Mouse (Mus musculus): ENCODE measurements around the gene Gpatch8.
"Not testable (repeated sequence)": the region's sequence is repeated elsewhere in the genome, so short reads cannot be mapped to it uniquely, and the experiment has no call there.

Gpatch8 gene

GRCm38 (mm10) chr11:102568756-102569377 is 12.7 kb upstream of the Gpatch8 start:
- no peak for DNase-seq

GRCm38 (mm10) chr11:102568191-102568590 is 12.0 kb upstream of the Gpatch8 start:
- no peak for DNase-seq

- DNase-seq, result no peak
Observed at GRCm38 (mm10) chr11:102567723-102568122, 11.5 kb upstream of the Gpatch8 start.

- no peak for DNase-seq
Observed at GRCm38 (mm10) chr11:102567157-102567556, 11.0 kb upstream of the Gpatch8 start.

GRCm38 (mm10) chr11:102566290-102566689 is 10.1 kb upstream of the Gpatch8 start:
- no peak for DNase-seq

- no peak for DNase-seq
Observed at GRCm38 (mm10) chr11:102565741-102566140, 9.5 kb upstream of the Gpatch8 start.

- not testable (repeated sequence) for DNase-seq
Observed at GRCm38 (mm10) chr11:102564952-102565671, 8.9 kb upstream of the Gpatch8 start.

GRCm38 (mm10) chr11:102558704-102559103 is 2.5 kb upstream of the Gpatch8 start:
- no peak for DNase-seq

- no peak for DNase-seq
Observed at GRCm38 (mm10) chr11:102557386-102557785, 1.2 kb upstream of the Gpatch8 start.

GRCm38 (mm10) chr11:102556716-102557074 is 503 bp upstream of the Gpatch8 start:
- no peak for DNase-seq

GRCm38 (mm10) chr11:102555400-102556030 is 677 bp downstream of the Gpatch8 start:
- DNase-seq, result no peak

GRCm38 (mm10) chr11:102552051-102552450 is 4.1 kb downstream of the Gpatch8 start:
- DNase-seq, result no peak

GRCm38 (mm10) chr11:102551176-102551575 is 5.0 kb downstream of the Gpatch8 start:
- DNase-seq, result no peak

GRCm38 (mm10) chr11:102541471-102541870 is 14.7 kb downstream of the Gpatch8 start:
- no peak for DNase-seq

- not testable (repeated sequence) for DNase-seq
Observed at GRCm38 (mm10) chr11:102540286-102540685, 15.9 kb downstream of the Gpatch8 start.

GRCm38 (mm10) chr11:102539690-102540089 is 16.5 kb downstream of the Gpatch8 start:
- no peak for DNase-seq

- DNase-seq, result no peak
Observed at GRCm38 (mm10) chr11:102536210-102536609, 20.0 kb downstream of the Gpatch8 start.

- no peak for DNase-seq
Observed at GRCm38 (mm10) chr11:102534078-102534477, 22.1 kb downstream of the Gpatch8 start.

GRCm38 (mm10) chr11:102531425-102531824 is 24.8 kb downstream of the Gpatch8 start:
- DNase-seq, result no peak

GRCm38 (mm10) chr11:102514793-102515424 is 41.3 kb downstream of the Gpatch8 start:
- no peak for DNase-seq

- DNase-seq, result no peak
Observed at GRCm38 (mm10) chr11:102510226-102510625, 46.0 kb downstream of the Gpatch8 start.

- DNase-seq, result no peak
Observed at GRCm38 (mm10) chr11:102496732-102497131, 59.5 kb downstream of the Gpatch8 start.

- no peak for DNase-seq
Observed at GRCm38 (mm10) chr11:102496206-102496605, 60.0 kb downstream of the Gpatch8 start.

GRCm38 (mm10) chr11:102495742-102496141 is 60.5 kb downstream of the Gpatch8 start:
- no peak for DNase-seq
